Mouse (Mus musculus): Measurements from ENCODE around the gene Atp6v1e1. TPM values are rescaled to one million over a fixed set of nuclear protein-coding genes. Genes with fewer than 3 reads are reported as not detected.
"Not testable (repeated sequence)": the region's sequence is repeated elsewhere in the genome, so short reads cannot be mapped to it uniquely, and the experiment has no call there.

Gene Atp6v1e1
- polyA plus RNA-seq, 1 experiment from 2014 or later: 121 TPM

GRCm38 (mm10) chr6:120822937-120823614, 483 bp upstream of the Atp6v1e1 start:
- H3K4me3 ChIP-seq (ENCODE audit: low read length): peak overlapping the region; percentile 96; the same call in 1 of the 2 replicates
- H3K27ac ChIP-seq (ENCODE audit: low read depth, low read length): peak overlapping the region; percentile 24; the same call in 1 of the 2 replicates
- 68% methylated on average over 10 of the region's 10 CpGs for WGBS
- peak overlapping the region; percentile 32 for H3K4me2 ChIP-seq (replicated peaks; ENCODE audit: low read depth, low read length)
- peak; percentile 6; the same call in 1 of the 2 replicates for ATAC-seq (ENCODE audit: low FRiP score, low TSS enrichment)
- H3K9ac ChIP-seq (ENCODE audit: low read depth, low read length): no peak overlapping the region
- peaks cover 9% of the 10 kb centered on the region for H3K36me3 ChIP-seq (ENCODE audit: control insufficient read depth, insufficient read depth, low read length)
- H3K27me3 ChIP-seq (ENCODE audit: control insufficient read depth, insufficient read depth, low read length): no peaks in the 10 kb centered on the region
- H3K4me1 ChIP-seq (ENCODE audit: control insufficient read depth, insufficient read depth, low read length): peaks cover 8% of the 10 kb centered on the region
- no peaks in the 10 kb centered on the region for H3K9me3 ChIP-seq (ENCODE audit: control insufficient read depth, low read length)

GRCm38 (mm10) chr6:120821715-120822114, 878 bp downstream of the Atp6v1e1 start:
- H3K9me3 ChIP-seq (ENCODE audit: control insufficient read depth, low read length): peaks cover 4% of the 10 kb centered on the region; the same call in 1 of the 2 replicates
- H3K4me1 ChIP-seq (ENCODE audit: control insufficient read depth, insufficient read depth, low read length): peaks cover 8% of the 10 kb centered on the region
- H3K27me3 ChIP-seq (ENCODE audit: control insufficient read depth, insufficient read depth, low read length): no peaks in the 10 kb centered on the region
- ATAC-seq (ENCODE audit: low FRiP score, low TSS enrichment): no peak
- 57% methylated on average over 5 of the region's 5 CpGs for WGBS
- H3K4me2 ChIP-seq (replicated peaks; ENCODE audit: low read depth, low read length): peak overlapping the region; percentile 68
- no peak overlapping the region for H3K27ac ChIP-seq (ENCODE audit: low read depth, low read length)
- peaks cover 18% of the 10 kb centered on the region for H3K36me3 ChIP-seq (ENCODE audit: control insufficient read depth, insufficient read depth, low read length)
- H3K9ac ChIP-seq (ENCODE audit: low read depth, low read length): peak overlapping the region; percentile 80
- H3K4me3 ChIP-seq (ENCODE audit: low read length): peak overlapping the region; percentile 96

GRCm38 (mm10) chr6:120820941-120821340, 1.7 kb downstream of the Atp6v1e1 start:
- no peaks in the 10 kb centered on the region for H3K27me3 ChIP-seq (ENCODE audit: control insufficient read depth, insufficient read depth, low read length)
- peaks cover 8% of the 10 kb centered on the region for H3K4me1 ChIP-seq (ENCODE audit: control insufficient read depth, insufficient read depth, low read length)
- H3K4me2 ChIP-seq (replicated peaks; ENCODE audit: low read depth, low read length): peak overlapping the region; percentile 68
- H3K27ac ChIP-seq (ENCODE audit: low read depth, low read length): no peak overlapping the region
- H3K9ac ChIP-seq (ENCODE audit: low read depth, low read length): no peak overlapping the region
- peaks cover 4% of the 10 kb centered on the region; the same call in 1 of the 2 replicates for H3K9me3 ChIP-seq (ENCODE audit: control insufficient read depth, low read length)
- 100% methylated on average over 1 of the region's 1 CpGs for WGBS
- H3K4me3 ChIP-seq (ENCODE audit: low read length): peak overlapping the region; percentile 96; the same call in 1 of the 2 replicates
- peaks cover 18% of the 10 kb centered on the region for H3K36me3 ChIP-seq (ENCODE audit: control insufficient read depth, insufficient read depth, low read length)
- ATAC-seq (ENCODE audit: low FRiP score, low TSS enrichment): no peak

DNA sequence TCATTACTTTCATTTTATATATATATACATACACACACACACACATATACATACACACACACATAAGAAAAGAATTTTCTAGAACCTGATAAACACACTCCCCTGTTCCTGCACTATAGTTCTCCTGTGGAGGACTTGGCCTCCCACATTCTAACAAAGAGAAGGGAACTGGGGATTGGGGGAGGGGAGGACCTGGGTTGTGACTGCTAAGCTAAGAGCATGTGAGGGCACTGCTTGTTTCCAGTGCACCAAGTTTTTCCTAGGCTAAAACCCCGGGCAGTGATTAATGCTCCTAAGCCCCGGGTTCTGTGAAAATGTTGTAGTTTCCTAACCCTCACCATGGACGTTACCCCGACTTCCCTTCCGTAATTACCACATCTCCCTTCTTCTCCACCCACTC, 2.4 kb downstream of the Atp6v1e1 start:
- H3K9me3 ChIP-seq (ENCODE audit: control insufficient read depth, low read length): peaks cover 4% of the 10 kb centered on the region; the same call in 1 of the 2 replicates
- no peak overlapping the region for H3K4me3 ChIP-seq (ENCODE audit: low read length)
- no peak for ATAC-seq (ENCODE audit: low FRiP score, low TSS enrichment)
- no peak overlapping the region for H3K4me2 ChIP-seq (replicated peaks; ENCODE audit: low read depth, low read length)
- H3K36me3 ChIP-seq (ENCODE audit: control insufficient read depth, insufficient read depth, low read length): peaks cover 18% of the 10 kb centered on the region
- WGBS: 86% methylated on average over 5 of the region's 5 CpGs
- H3K9ac ChIP-seq (ENCODE audit: low read depth, low read length): no peak overlapping the region
- H3K27me3 ChIP-seq (ENCODE audit: control insufficient read depth, insufficient read depth, low read length): no peaks in the 10 kb centered on the region
- no peak overlapping the region for H3K27ac ChIP-seq (ENCODE audit: low read depth, low read length)
- peaks cover 8% of the 10 kb centered on the region for H3K4me1 ChIP-seq (ENCODE audit: control insufficient read depth, insufficient read depth, low read length)

- WGBS: 91% methylated on average over 2 of the region's 2 CpGs
- Histone ChIP-seq H3K4me1 (ENCODE audit: control insufficient read depth, insufficient read depth, low read length) (peaks cover 8% of the 10 kb centered on the region), H3K36me3 (ENCODE audit: control insufficient read depth, insufficient read depth, low read length) (peaks cover 18% of the 10 kb centered on the region), H3K27ac (ENCODE audit: low read depth, low read length) (no peak overlapping the region), H3K27me3 (ENCODE audit: control insufficient read depth, insufficient read depth, low read length) (no peaks in the 10 kb centered on the region), H3K9me3 (ENCODE audit: control insufficient read depth, low read length) (peaks cover 4% of the 10 kb centered on the region; the same call in 1 of the 2 replicates), H3K9ac (ENCODE audit: low read depth, low read length) (no peak overlapping the region), H3K4me3 (ENCODE audit: low read length) (no peak overlapping the region), H3K4me2 (replicated peaks; ENCODE audit: low read depth, low read length) (no peak overlapping the region)
- ATAC-seq (ENCODE audit: low FRiP score, low TSS enrichment): no peak
Measured at GRCm38 (mm10) chr6:120819294-120819693, 3.3 kb downstream of the Atp6v1e1 start.

DNA sequence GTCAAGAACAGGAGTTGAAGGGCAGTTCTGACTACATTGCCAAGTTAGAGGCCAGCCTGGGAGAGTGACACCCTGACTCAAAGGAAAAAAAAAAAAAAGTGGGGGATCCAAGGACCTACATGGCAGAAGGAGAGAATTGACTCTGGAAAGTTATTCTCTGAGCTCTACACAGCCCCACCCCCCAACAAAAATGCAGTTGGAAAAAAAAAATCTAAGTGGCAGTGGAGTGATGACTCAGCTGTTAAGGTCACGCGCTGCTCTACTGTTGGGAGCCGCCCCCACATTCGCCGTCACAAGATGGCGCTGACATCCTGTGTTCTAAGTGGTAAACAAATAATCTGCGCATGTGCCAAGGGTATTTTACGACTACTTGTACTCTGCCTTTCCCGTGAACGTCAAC, 10.6 kb downstream of the Atp6v1e1 start:
- ATAC-seq (ENCODE audit: low FRiP score, low TSS enrichment); H3K27ac ChIP-seq (ENCODE audit: low read depth, low read length); H3K9ac ChIP-seq (ENCODE audit: low read depth, low read length); H3K27me3 ChIP-seq (ENCODE audit: control insufficient read depth, insufficient read depth, low read length); H3K9me3 ChIP-seq (ENCODE audit: control insufficient read depth, low read length); H3K4me2 ChIP-seq (replicated peaks; ENCODE audit: low read depth, low read length); H3K4me1 ChIP-seq (ENCODE audit: control insufficient read depth, insufficient read depth, low read length); H3K4me3 ChIP-seq (ENCODE audit: low read length): not testable (repeated sequence)
- WGBS: 97% methylated on average over 6 of the region's 10 CpGs
- H3K36me3 ChIP-seq (ENCODE audit: control insufficient read depth, insufficient read depth, low read length): peaks cover 29% of the 10 kb centered on the region

DNA sequence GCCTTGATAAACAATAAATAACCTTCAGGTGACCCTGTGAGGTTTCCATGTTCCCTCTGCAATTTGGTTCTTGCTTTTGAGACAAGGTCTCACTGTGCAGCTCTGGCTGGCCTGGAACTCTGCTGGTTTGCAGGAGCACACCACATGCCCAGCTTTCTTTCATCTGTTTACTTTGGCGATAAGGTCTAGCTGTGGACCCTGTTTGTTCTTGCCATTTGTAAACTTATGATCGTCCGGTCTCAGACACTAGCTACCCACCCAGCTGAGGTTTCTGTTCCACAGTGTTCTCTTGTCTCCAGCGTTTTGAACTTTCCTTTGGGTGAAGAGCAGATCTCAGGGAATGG, 14.9 kb downstream of the Atp6v1e1 start:
- WGBS: 94% methylated on average over 4 of the region's 4 CpGs
- Histone ChIP-seq H3K4me3 (ENCODE audit: low read length) (no peak overlapping the region), H3K4me1 (ENCODE audit: control insufficient read depth, insufficient read depth, low read length) (no peaks in the 10 kb centered on the region), H3K9ac (ENCODE audit: low read depth, low read length) (no peak overlapping the region), H3K9me3 (ENCODE audit: control insufficient read depth, low read length) (no peaks in the 10 kb centered on the region), H3K4me2 (replicated peaks; ENCODE audit: low read depth, low read length) (no peak overlapping the region), H3K27me3 (ENCODE audit: control insufficient read depth, insufficient read depth, low read length) (no peaks in the 10 kb centered on the region), H3K36me3 (ENCODE audit: control insufficient read depth, insufficient read depth, low read length) (peaks cover 68% of the 10 kb centered on the region), H3K27ac (ENCODE audit: low read depth, low read length) (no peak overlapping the region)
- no peak for ATAC-seq (ENCODE audit: low FRiP score, low TSS enrichment)

DNA sequence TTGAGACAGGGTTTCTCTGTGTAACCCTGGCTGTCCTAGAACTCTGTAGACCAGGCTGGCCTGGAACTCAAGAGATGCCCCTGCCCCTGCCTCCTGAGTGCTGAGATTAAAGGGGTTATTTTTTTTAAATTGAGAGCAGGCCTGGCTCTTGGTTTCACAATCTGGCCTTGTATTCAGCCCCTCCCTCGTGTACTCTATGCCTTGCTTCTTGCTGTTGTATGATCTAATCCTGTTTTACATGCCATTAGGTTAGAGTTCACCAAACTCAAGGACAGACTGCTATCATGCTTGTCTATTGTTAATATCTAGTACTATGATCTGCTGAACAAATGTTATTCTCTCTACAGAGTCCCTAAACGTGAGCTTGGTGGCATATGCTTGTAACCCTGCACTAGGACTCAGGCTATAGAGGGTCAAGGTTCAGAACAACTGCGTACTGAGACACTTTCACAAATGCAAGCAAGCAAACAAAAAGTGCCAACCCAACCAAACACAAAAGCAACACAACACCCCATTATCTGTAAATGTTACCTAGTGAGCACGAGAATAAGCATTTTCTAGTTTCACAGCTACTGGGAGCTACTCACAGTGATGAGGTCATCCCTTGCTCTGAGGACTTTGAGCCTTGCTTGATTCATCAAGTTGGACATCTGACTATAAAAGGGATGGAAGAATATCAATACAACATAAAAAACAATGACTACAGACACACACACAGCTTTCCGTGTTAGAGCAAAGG, 15.4 kb downstream of the Atp6v1e1 start:
- Histone ChIP-seq H3K27me3 (ENCODE audit: control insufficient read depth, insufficient read depth, low read length) (no peaks in the 10 kb centered on the region), H3K4me3 (ENCODE audit: low read length) (no peak overlapping the region), H3K4me2 (replicated peaks; ENCODE audit: low read depth, low read length) (no peak overlapping the region), H3K9me3 (ENCODE audit: control insufficient read depth, low read length) (no peaks in the 10 kb centered on the region), H3K4me1 (ENCODE audit: control insufficient read depth, insufficient read depth, low read length) (no peaks in the 10 kb centered on the region), H3K27ac (ENCODE audit: low read depth, low read length) (no peak overlapping the region), H3K9ac (ENCODE audit: low read depth, low read length) (no peak overlapping the region), H3K36me3 (ENCODE audit: control insufficient read depth, insufficient read depth, low read length) (peaks cover 73% of the 10 kb centered on the region)
- ATAC-seq (ENCODE audit: low FRiP score, low TSS enrichment): no peak
- 90% methylated on average over 5 of the region's 5 CpGs for WGBS

DNA sequence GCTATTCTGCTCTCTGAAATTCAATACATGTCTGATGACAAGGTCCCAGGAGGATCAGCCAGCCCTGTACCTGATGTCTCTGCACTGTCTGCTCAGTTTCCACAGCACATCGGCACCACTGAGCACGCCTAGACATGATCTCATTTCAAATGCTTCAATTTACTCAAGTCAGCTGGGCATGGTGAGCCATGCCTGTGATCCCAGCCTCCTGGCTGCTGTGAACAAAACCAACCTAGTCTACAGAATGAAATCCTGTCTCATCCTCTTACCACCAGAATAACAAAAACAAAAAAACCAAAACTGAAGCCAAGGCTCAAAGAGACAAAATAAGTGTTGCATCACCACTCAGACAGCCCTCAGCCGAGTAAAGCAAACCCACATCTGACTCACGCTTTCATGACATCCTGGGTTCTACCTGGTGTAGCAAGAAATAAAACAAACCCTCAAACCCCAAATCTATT, 23.0 kb downstream of the Atp6v1e1 start:
- no peaks in the 10 kb centered on the region for H3K9me3 ChIP-seq (ENCODE audit: control insufficient read depth, low read length)
- H3K36me3 ChIP-seq (ENCODE audit: control insufficient read depth, insufficient read depth, low read length): peaks cover 89% of the 10 kb centered on the region
- 88% methylated on average over 4 of the region's 4 CpGs for WGBS
- H3K9ac ChIP-seq (ENCODE audit: low read depth, low read length): no peak overlapping the region
- H3K27me3 ChIP-seq (ENCODE audit: control insufficient read depth, insufficient read depth, low read length): no peaks in the 10 kb centered on the region
- no peaks in the 10 kb centered on the region for H3K4me1 ChIP-seq (ENCODE audit: control insufficient read depth, insufficient read depth, low read length)
- ATAC-seq (ENCODE audit: low FRiP score, low TSS enrichment): no peak
- H3K27ac ChIP-seq (ENCODE audit: low read depth, low read length): no peak overlapping the region
- H3K4me2 ChIP-seq (replicated peaks; ENCODE audit: low read depth, low read length): no peak overlapping the region
- H3K4me3 ChIP-seq (ENCODE audit: low read length): no peak overlapping the region

Measured in kidney, embryonic 14.5 days (tissue).